7 mouse cellular contexts compared by ENCODE assay signal in the genomic region with DNA sequence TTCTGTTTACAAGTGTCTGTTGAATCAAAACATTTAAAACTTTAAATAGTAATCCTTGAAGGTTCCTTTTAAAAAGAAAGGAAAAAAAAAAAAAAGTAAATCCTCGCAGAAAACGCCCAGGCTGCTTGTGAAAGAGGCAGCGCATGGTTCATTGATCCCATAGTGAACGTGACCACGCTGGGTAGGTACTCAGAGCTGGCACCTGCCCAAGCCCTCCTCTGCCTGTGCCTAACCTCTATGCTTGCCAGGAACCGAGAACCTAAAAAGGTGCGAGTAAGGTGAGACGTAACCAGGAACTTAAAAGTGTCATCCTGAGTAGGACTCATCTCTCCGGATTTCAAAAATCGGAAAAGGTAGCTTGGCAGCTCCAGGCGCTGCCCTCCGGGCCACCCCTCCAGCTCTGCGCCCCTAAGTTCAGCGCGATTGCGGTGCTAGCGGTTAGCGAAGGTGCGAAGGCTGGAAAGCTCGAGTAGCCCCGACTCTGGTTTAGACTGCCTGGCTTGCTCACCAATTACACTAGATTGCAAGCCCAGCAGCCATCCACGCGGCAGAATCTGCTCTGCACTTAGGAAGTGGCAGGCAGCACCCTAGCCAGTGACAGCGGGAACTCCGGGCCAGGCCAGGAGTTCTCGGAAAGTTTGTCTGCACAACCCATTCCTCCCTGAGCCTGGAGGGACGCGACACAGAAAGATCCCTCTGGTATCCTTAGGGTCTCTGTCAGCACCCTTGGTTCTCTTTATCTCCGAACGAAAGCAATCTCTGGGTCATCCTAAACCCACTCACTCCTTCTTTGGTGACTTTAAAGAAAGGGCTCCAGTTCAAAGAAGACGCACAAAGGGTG. TPM values are rescaled to one million over a fixed set of nuclear protein-coding genes. Genes with fewer than 3 reads are reported as not detected.
A peak's percentile ranks its signal among the peaks of the same experiment; 100 is the strongest.
DNase-seq lines count a peak whose midpoint lies in the region; TF ChIP-seq lines count a peak whose summit lies in the region.

No protein-coding gene starts in this region.

- peaks cover 26% of the 10 kb centered on the region for H3K27me3 ChIP-seq in small intestine, adult 2 months (ENCODE audit: control insufficient read depth, insufficient read depth, low read length)

- no peak for TF ChIP-seq POLR2A in small intestine, adult 2 months (IDR thresholded peaks at IDR 0.05; ENCODE audit: low read depth, low read length)

- no peaks in the 10 kb centered on the region for H3K79me2 ChIP-seq in macrophage (ENCODE audit: inconsistent target)

- H3K4me3 ChIP-seq in macrophage (ENCODE audit: inconsistent target) = peak overlapping the region; percentile 31
- H3K4me3 ChIP-seq in small intestine, adult 2 months (ENCODE audit: low read depth, low read length) = peak overlapping the region; percentile 48

- DNase-seq in thymus, postnatal 25 days = peak; percentile 18
- DNase-seq in thymus, postnatal 14 days = no peak
- DNase-seq in embryo, embryonic 10.5 days (ENCODE audit: low spot score) = peak; percentile 70
- peak; percentile 40 to 42 for DNase-seq in heart, postnatal 10 days
- DNase-seq in kidney, postnatal 25 days = peak; percentile 75 to 76

- intact Hi-C loops in heart, postnatal 10 days (cut with DNase I) = loop anchor here (5.0 kb wide), 1 partner anchor 475 kb away; no protein-coding TSS in a partner anchor

- no peaks in the 10 kb centered on the region for H3K36me3 ChIP-seq in macrophage (ENCODE audit: inconsistent target)
- H3K36me3 ChIP-seq in small intestine, adult 2 months (ENCODE audit: control insufficient read depth, insufficient read depth, low read length) = no peaks in the 10 kb centered on the region

- TF ChIP-seq CTCF in small intestine, adult 2 months (IDR thresholded peaks at IDR 0.05; ENCODE audit: extremely low read depth, insufficient read length, insufficient replicate concordance, low read depth, low read length) = no peak

- H3K4me1 ChIP-seq in small intestine, adult 2 months (ENCODE audit: control insufficient read depth, insufficient read depth, insufficient read length, low read length) = peaks cover 10% of the 10 kb centered on the region

- 18% methylated on average over 31 of the region's 31 CpGs for WGBS in macrophage (ENCODE audit: missing documents)
- 2% methylated on average over 31 of the region's 31 CpGs for WGBS in small intestine, adult 2 months

- H3K27ac ChIP-seq in macrophage = 0 out of 2 replicates have a peak overlapping the region, but pooled peaks have one; percentile 5
- H3K27ac ChIP-seq in small intestine, adult 2 months (ENCODE audit: insufficient read depth, low read depth, low read length) = no peak overlapping the region

RNA-seq across cellular contexts. Expression of a gene that starts 1.3 kb away (rescaled TPM):
- 1 to 10 TPM; 2.3 to 6.2 TPM for total RNA-seq in heart, postnatal 10 days (2021)
- total RNA-seq in macrophage (2018; cell fraction: chromatin; rRNA removed) = 100 to 1,000 TPM in 1 of 26 experiments, 10 to 100 TPM in 22, 1 to 10 TPM in 3; 7.7 to 125 (median 33.7) TPM
- total RNA-seq in macrophage (2018; cell fraction: cytosol; rRNA removed) = 100 to 1,000 TPM in 3 of 26 experiments, 10 to 100 TPM in 22, 1 to 10 TPM in 1; 9.7 to 136 (median 25.5) TPM
- total RNA-seq in macrophage (2018; cell fraction: nucleus; rRNA removed) = 100 to 1,000 TPM in 5 of 26 experiments, 10 to 100 TPM in 21; 11.4 to 170 (median 60.9) TPM
- polyA plus RNA-seq in macrophage (2018) = 6.0 to 14.6 TPM (median 13.7 TPM) in 3 replicates
- 3.7 and 8.3 TPM in 2 replicates for polyA plus RNA-seq in small intestine, adult 2 months (2012; rRNA removed)
